Mouse (Mus musculus) olfactory bulb, adult 2 months (tissue): Measurements from ENCODE around the gene Set.

Source experiments
- CTCF ChIP-seq: fragments of 200-500 bp; IDR thresholded peaks from 2 replicates; pipeline ENCODE4 v1.5.1; 2012; ENCODE audit warnings: low read depth, mild to moderate bottlenecking, low read length, moderate library complexity; ENCODE audit not compliant: insufficient read depth
- POLR2A ChIP-seq: fragments of 200-500 bp; IDR thresholded peaks from 2 replicates; pipeline ENCODE4 v1.6.1; 2012; ENCODE audit warnings: mild to moderate bottlenecking, low read depth, low read length, moderate library complexity; ENCODE audit not compliant: insufficient read depth

DNA sequence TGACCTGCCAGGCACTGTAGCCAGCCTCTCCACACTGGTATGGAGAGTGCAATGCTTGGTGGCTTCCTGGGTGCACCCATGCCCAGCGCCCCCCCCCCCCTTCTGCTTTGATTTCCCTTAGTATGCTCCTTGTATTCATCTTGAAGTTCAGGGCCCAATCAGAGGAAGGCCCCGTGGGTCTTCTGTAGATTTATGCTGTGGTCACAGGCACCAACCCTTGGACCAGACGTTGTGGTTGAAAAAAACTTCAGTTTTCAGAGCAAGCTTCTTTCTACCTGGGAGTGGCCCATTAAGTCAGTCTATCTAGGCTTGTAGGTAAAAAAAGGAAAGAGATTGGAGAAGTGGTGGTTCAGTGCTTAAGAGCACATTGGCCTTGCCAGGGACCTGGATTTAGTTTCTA lies 6.6 kb downstream of the Set start:
- no peak for TF ChIP-seq POLR2A
- TF ChIP-seq CTCF = no peak
